Mouse (Mus musculus): Measurements from ENCODE around the gene 0610037L13Rik. TPM values are rescaled to one million over a fixed set of nuclear protein-coding genes. Genes with fewer than 3 reads are reported as not detected.

The 0610037L13Rik gene
- polyA plus RNA-seq, 1 experiment from 2014 or later, result 132 TPM

GRCm38 (mm10) chr4:107921152-107921695 lies 31.6 kb downstream of the 0610037L13Rik start:
- 82% methylated on average over 8 of the region's 8 CpGs for WGBS

GRCm38 (mm10) chr4:107921952-107922351 lies 32.3 kb downstream of the 0610037L13Rik start:
- ATAC-seq (ENCODE audit: insufficient number of reproducible peaks, insufficient read depth, low FRiP score, low TSS enrichment), result no peak
- WGBS, result 69% methylated on average over 4 of the region's 4 CpGs
- 0 out of 2 replicates have a peak, but pooled peaks cover 2% of the 10 kb centered on the region for H3K36me3 ChIP-seq
- H3K27ac ChIP-seq, result no peak overlapping the region
- no peaks in the 10 kb centered on the region for H3K27me3 ChIP-seq
- no peak overlapping the region for H3K4me3 ChIP-seq
- H3K4me1 ChIP-seq, result peaks cover 11% of the 10 kb centered on the region
- H3K9me3 ChIP-seq, result no peaks in the 10 kb centered on the region
- peak overlapping the region; percentile 72; the same call in 1 of the 2 replicates for H3K4me2 ChIP-seq (replicated peaks)
- no peak overlapping the region for H3K9ac ChIP-seq

More at GRCm38 (mm10) chr4:107921152-107921695, 31.6 kb downstream of the 0610037L13Rik start:
- Histone ChIP-seq H3K36me3 (0 out of 2 replicates have a peak, but pooled peaks cover 2% of the 10 kb centered on the region), H3K9ac (no peak overlapping the region), H3K27me3 (no peaks in the 10 kb centered on the region), H3K27ac (no peak overlapping the region), H3K4me2 (replicated peaks) (no peak overlapping the region), H3K9me3 (no peaks in the 10 kb centered on the region), H3K4me3 (no peak overlapping the region), H3K4me1 (peaks cover 11% of the 10 kb centered on the region)
- ATAC-seq (ENCODE audit: insufficient number of reproducible peaks, insufficient read depth, low FRiP score, low TSS enrichment), result no peak

GRCm38 (mm10) chr4:107923145-107923802 lies 33.7 kb downstream of the 0610037L13Rik start, which contains the start of gene Cpt2:
Gene Cpt2, minus strand, starts transcription at chr4:107923610.
- Histone ChIP-seq H3K27me3 (no peaks in the 10 kb centered on the region), H3K4me2 (replicated peaks) (peak within 1 kb of the TSS; percentile 72), H3K9me3 (no peaks in the 10 kb centered on the region), H3K4me3 (peak within 1 kb of the TSS; percentile 76), H3K27ac (peak within 1 kb of the TSS; percentile 55), H3K9ac (peak within 1 kb of the TSS; percentile 81), H3K4me1 (peaks cover 11% of the 10 kb centered on the region), H3K36me3 (0 out of 2 replicates have a peak, but pooled peaks cover 2% of the 10 kb centered on the region)
- ATAC-seq (ENCODE audit: insufficient number of reproducible peaks, insufficient read depth, low FRiP score, low TSS enrichment), result peak; percentile 79
- WGBS, result 2% methylated on average over 38 of the region's 38 CpGs

- H3K27me3 ChIP-seq, result no peaks in the 10 kb centered on the region
- 47% methylated on average over 7 of the region's 7 CpGs for WGBS
- 0 out of 2 replicates have a peak, but pooled peaks cover 2% of the 10 kb centered on the region for H3K36me3 ChIP-seq
- H3K9ac ChIP-seq, result no peak overlapping the region
- no peaks in the 10 kb centered on the region for H3K9me3 ChIP-seq
- peaks cover 11% of the 10 kb centered on the region for H3K4me1 ChIP-seq
- no peak for ATAC-seq (ENCODE audit: insufficient number of reproducible peaks, insufficient read depth, low FRiP score, low TSS enrichment)
- peak overlapping the region; percentile 72 for H3K4me2 ChIP-seq (replicated peaks)
- peak overlapping the region; percentile 76 for H3K4me3 ChIP-seq
- 0 out of 2 replicates have a peak overlapping the region, but pooled peaks have one; percentile 55 for H3K27ac ChIP-seq
Measured at GRCm38 (mm10) chr4:107923803-107924194, 34.2 kb downstream of the 0610037L13Rik start.

- no peak for ATAC-seq (ENCODE audit: insufficient number of reproducible peaks, insufficient read depth, low FRiP score, low TSS enrichment)
- H3K4me2 ChIP-seq (replicated peaks), result no peak overlapping the region
- 75% methylated on average over 2 of the region's 2 CpGs for WGBS
- H3K9ac ChIP-seq, result no peak overlapping the region
- H3K9me3 ChIP-seq, result no peaks in the 10 kb centered on the region
- H3K27me3 ChIP-seq, result no peaks in the 10 kb centered on the region
- H3K4me3 ChIP-seq, result no peak overlapping the region
- no peak overlapping the region for H3K27ac ChIP-seq
- no peaks in the 10 kb centered on the region for H3K36me3 ChIP-seq
- H3K4me1 ChIP-seq, result no peaks in the 10 kb centered on the region
Measured at GRCm38 (mm10) chr4:107928269-107928668, 38.7 kb downstream of the 0610037L13Rik start.

GRCm38 (mm10) chr4:107928726-107929125 lies 39.1 kb downstream of the 0610037L13Rik start:
- Histone ChIP-seq H3K4me2 (replicated peaks) (no peak overlapping the region), H3K9me3 (no peaks in the 10 kb centered on the region), H3K9ac (no peak overlapping the region), H3K4me3 (no peak overlapping the region), H3K27me3 (no peaks in the 10 kb centered on the region), H3K36me3 (no peaks in the 10 kb centered on the region), H3K27ac (no peak overlapping the region), H3K4me1 (no peaks in the 10 kb centered on the region)
- no peak for ATAC-seq (ENCODE audit: insufficient number of reproducible peaks, insufficient read depth, low FRiP score, low TSS enrichment)
- 80% methylated on average over 2 of the region's 2 CpGs for WGBS

- Histone ChIP-seq H3K9me3 (no peaks in the 10 kb centered on the region), H3K4me1 (no peaks in the 10 kb centered on the region), H3K27ac (no peak overlapping the region), H3K36me3 (no peaks in the 10 kb centered on the region), H3K27me3 (no peaks in the 10 kb centered on the region), H3K9ac (no peak overlapping the region), H3K4me3 (no peak overlapping the region), H3K4me2 (replicated peaks) (no peak overlapping the region)
- WGBS, result 73% methylated on average over 3 of the region's 3 CpGs
- ATAC-seq (ENCODE audit: insufficient number of reproducible peaks, insufficient read depth, low FRiP score, low TSS enrichment), result no peak
Measured at GRCm38 (mm10) chr4:107931453-107931852, 41.8 kb downstream of the 0610037L13Rik start.

- H3K4me3 ChIP-seq, result no peak overlapping the region
- no peak overlapping the region for H3K27ac ChIP-seq
- ATAC-seq (ENCODE audit: insufficient number of reproducible peaks, insufficient read depth, low FRiP score, low TSS enrichment), result no peak
- WGBS, result 80% methylated on average over 8 of the region's 8 CpGs
- H3K9ac ChIP-seq, result no peak overlapping the region
- no peaks in the 10 kb centered on the region for H3K36me3 ChIP-seq
- H3K9me3 ChIP-seq, result no peaks in the 10 kb centered on the region
- no peak overlapping the region for H3K4me2 ChIP-seq (replicated peaks)
- no peaks in the 10 kb centered on the region for H3K4me1 ChIP-seq
- H3K27me3 ChIP-seq, result no peaks in the 10 kb centered on the region
Measured at GRCm38 (mm10) chr4:107933239-107933638, 43.6 kb downstream of the 0610037L13Rik start.

GRCm38 (mm10) chr4:107935254-107935653 lies 45.6 kb downstream of the 0610037L13Rik start:
- WGBS, result 69% methylated on average over 3 of the region's 3 CpGs

GRCm38 (mm10) chr4:107937338-107937737 lies 47.7 kb downstream of the 0610037L13Rik start:
- H3K27ac ChIP-seq, result no peak overlapping the region
- no peak overlapping the region for H3K4me3 ChIP-seq
- H3K4me2 ChIP-seq (replicated peaks), result no peak overlapping the region
- no peaks in the 10 kb centered on the region for H3K4me1 ChIP-seq
- 24% methylated on average over 6 of the region's 6 CpGs for WGBS
- no peaks in the 10 kb centered on the region for H3K9me3 ChIP-seq
- ATAC-seq (ENCODE audit: insufficient number of reproducible peaks, insufficient read depth, low FRiP score, low TSS enrichment), result no peak
- no peaks in the 10 kb centered on the region for H3K36me3 ChIP-seq
- no peak overlapping the region for H3K9ac ChIP-seq
- H3K27me3 ChIP-seq, result no peaks in the 10 kb centered on the region

More at GRCm38 (mm10) chr4:107935254-107935653, 45.6 kb downstream of the 0610037L13Rik start:
- Histone ChIP-seq H3K4me2 (replicated peaks) (no peak overlapping the region), H3K27ac (no peak overlapping the region), H3K27me3 (no peaks in the 10 kb centered on the region), H3K4me1 (no peaks in the 10 kb centered on the region), H3K36me3 (no peaks in the 10 kb centered on the region), H3K9ac (no peak overlapping the region), H3K4me3 (no peak overlapping the region), H3K9me3 (no peaks in the 10 kb centered on the region)
- no peak for ATAC-seq (ENCODE audit: insufficient number of reproducible peaks, insufficient read depth, low FRiP score, low TSS enrichment)

- H3K27ac ChIP-seq, result no peak overlapping the region
- no peaks in the 10 kb centered on the region for H3K9me3 ChIP-seq
- ATAC-seq (ENCODE audit: insufficient number of reproducible peaks, insufficient read depth, low FRiP score, low TSS enrichment), result no peak
- no peaks in the 10 kb centered on the region for H3K27me3 ChIP-seq
- H3K36me3 ChIP-seq, result no peaks in the 10 kb centered on the region
- no peak overlapping the region for H3K4me3 ChIP-seq
- no peak overlapping the region for H3K9ac ChIP-seq
- no peaks in the 10 kb centered on the region for H3K4me1 ChIP-seq
- no peak overlapping the region for H3K4me2 ChIP-seq (replicated peaks)
- 90% methylated on average over 2 of the region's 2 CpGs for WGBS
Measured at GRCm38 (mm10) chr4:107938124-107938523, 48.5 kb downstream of the 0610037L13Rik start.

GRCm38 (mm10) chr4:107942741-107943140 lies 53.1 kb downstream of the 0610037L13Rik start:
- no peaks in the 10 kb centered on the region for H3K27me3 ChIP-seq
- H3K9me3 ChIP-seq, result no peaks in the 10 kb centered on the region
- no peak overlapping the region for H3K27ac ChIP-seq
- no peak overlapping the region for H3K4me3 ChIP-seq
- no peak overlapping the region for H3K9ac ChIP-seq
- H3K36me3 ChIP-seq, result no peaks in the 10 kb centered on the region
- H3K4me1 ChIP-seq, result no peaks in the 10 kb centered on the region
- no peak overlapping the region for H3K4me2 ChIP-seq (replicated peaks)
- WGBS, result 92% methylated on average over 7 of the region's 7 CpGs
- ATAC-seq (ENCODE audit: insufficient number of reproducible peaks, insufficient read depth, low FRiP score, low TSS enrichment), result no peak
